Mouse (Mus musculus): ENCODE results near the gene Map2k1. TPM values are rescaled to one million over a fixed set of nuclear protein-coding genes. Genes with fewer than 3 reads are reported as not detected.
"Not testable (repeated sequence)": the region's sequence is repeated elsewhere in the genome, so short reads cannot be mapped to it uniquely, and the experiment has no call there.

Gene Map2k1
- polyA plus RNA-seq, 1 experiment from 2014 or later, result 74.9 TPM

DNA sequence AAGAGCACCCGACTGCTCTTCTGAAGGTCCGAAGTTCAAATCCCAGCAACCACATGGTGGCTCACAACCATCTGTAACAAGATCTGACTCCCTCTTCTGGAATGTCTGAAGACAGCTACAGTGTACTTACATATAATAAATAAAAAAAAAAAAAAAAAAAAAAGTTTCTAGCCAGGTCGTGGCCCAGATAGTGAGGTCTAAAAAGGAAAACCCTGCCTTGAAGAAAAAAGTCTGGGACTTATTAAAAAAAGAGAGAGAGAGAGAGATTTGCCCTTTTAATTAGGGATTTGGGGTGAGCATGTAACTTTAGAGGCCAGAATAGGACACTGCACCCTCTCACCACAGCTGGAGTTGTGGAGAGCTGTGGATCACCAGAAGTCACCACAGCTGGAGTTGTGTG is 83.5 kb downstream of the Map2k1 start:
- 95% methylated on average over 3 of the region's 3 CpGs for WGBS
- H3K9me3 ChIP-seq; H3K27ac ChIP-seq; H3K4me3 ChIP-seq; DNase-seq (ENCODE audit: extremely low spot score, low spot score); H3K27me3 ChIP-seq (ENCODE audit: poor library complexity, severe bottlenecking): not testable (repeated sequence)
- Histone ChIP-seq H3K36me3 (replicated peaks) (peaks cover 49% of the 10 kb centered on the region), H3K4me1 (peaks cover 24% of the 10 kb centered on the region)

DNA sequence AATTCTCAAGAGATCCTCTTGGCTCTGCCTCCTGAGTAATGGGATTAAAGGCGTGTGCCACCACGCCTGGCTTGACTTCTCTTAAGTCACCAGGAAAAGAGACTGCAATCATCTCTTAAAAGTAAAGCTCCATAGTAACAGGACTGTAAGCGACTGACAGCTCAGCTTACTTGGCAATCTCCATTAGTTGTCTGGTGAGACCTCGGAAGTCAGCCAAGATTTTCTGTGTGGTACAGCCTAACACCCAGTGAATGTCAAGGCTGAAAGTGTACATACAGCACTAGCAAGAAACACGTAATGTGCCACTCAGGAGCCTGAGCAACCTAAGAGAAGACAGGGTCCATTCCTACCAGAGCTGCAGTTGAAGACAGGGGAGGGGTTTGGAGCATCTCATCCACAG is 93.0 kb downstream of the Map2k1 start:
- WGBS, result 95% methylated on average over 5 of the region's 5 CpGs
- Histone ChIP-seq H3K9me3 (no peaks in the 10 kb centered on the region), H3K4me3 (no peak overlapping the region), H3K27me3 (ENCODE audit: poor library complexity, severe bottlenecking) (no peaks in the 10 kb centered on the region), H3K36me3 (replicated peaks) (peaks cover 98% of the 10 kb centered on the region), H3K4me1 (no peaks in the 10 kb centered on the region), H3K27ac (no peak overlapping the region)
- no peak for DNase-seq (ENCODE audit: extremely low spot score, low spot score)

DNA sequence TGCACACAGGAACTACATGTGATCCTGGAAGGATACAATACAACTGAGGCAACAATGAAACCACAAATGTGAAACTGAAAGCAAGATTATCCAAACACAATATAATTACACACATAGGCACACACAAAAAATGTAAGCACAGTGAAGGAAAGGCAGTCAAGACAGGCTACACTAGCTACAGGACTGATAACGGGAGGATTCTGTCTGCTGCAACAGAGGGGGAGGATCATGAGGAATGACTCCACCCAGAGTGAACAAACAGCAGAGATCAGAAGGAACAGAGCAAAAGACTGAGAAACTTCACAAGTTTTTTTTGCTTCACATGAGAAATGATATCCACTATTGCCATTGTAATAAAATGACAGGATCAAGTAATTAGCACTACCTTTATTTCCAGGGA is 96.8 kb downstream of the Map2k1 start:
- Histone ChIP-seq H3K36me3 (replicated peaks) (peaks cover 100% of the 10 kb centered on the region), H3K4me3 (no peak overlapping the region)
- 87% methylated on average over 1 of the region's 1 CpGs for WGBS

DNA sequence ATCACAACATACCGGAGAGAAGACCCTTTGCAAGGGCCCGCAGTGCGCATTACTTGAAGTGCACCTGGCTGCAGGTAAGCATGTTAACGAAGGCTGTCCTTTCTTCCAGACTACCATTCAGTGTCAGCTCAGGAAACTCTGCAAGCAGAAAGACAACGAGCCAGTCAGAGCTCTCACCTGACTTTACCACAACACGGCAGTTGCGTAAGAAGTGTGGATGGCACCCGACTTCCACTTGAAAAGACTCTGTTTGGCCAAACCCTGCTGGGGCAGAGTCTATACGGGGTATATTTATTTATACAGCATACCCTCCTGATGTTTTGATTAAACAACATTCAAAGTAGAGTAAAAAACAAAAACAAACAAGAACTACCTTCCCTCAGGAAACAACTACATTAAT is 113.6 kb downstream of the Map2k1 start:
- no peak for DNase-seq (ENCODE audit: extremely low spot score, low spot score)
- Histone ChIP-seq H3K9me3 (no peaks in the 10 kb centered on the region), H3K4me3 (no peak overlapping the region), H3K4me1 (no peaks in the 10 kb centered on the region), H3K36me3 (replicated peaks) (peaks cover 87% of the 10 kb centered on the region), H3K27ac (no peak overlapping the region), H3K27me3 (ENCODE audit: poor library complexity, severe bottlenecking) (no peaks in the 10 kb centered on the region)
- WGBS, result 92% methylated on average over 9 of the region's 9 CpGs

More for the DNA sequence above, 96.8 kb downstream of the Map2k1 start:
- Histone ChIP-seq H3K27me3 (ENCODE audit: poor library complexity, severe bottlenecking) (no peaks in the 10 kb centered on the region), H3K4me1 (no peaks in the 10 kb centered on the region), H3K9me3 (no peaks in the 10 kb centered on the region), H3K27ac (no peak overlapping the region)
- no peak for DNase-seq (ENCODE audit: extremely low spot score, low spot score)

DNA sequence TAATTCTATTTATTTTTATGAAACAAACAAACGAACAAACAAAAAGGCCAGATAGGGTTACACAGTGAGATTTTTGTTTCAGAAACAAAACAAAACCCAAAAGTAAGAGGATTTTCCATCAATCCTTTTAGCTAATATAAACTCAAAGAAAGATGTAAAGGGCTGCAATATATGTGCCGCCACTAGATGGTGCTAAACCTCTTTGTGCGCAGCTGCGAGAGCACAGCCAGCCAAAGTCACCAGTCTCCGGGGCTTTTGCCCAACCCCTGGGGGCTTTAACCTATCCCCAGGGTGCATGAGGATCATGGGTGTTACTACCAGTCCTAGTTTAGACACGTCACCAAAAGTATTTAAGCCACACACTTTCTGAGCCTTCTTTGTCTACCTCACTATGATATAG is 114.5 kb downstream of the Map2k1 start:
- peaks cover 77% of the 10 kb centered on the region for H3K36me3 ChIP-seq (replicated peaks)
- not testable (repeated sequence) for H3K27ac ChIP-seq; H3K4me3 ChIP-seq; H3K27me3 ChIP-seq (ENCODE audit: poor library complexity, severe bottlenecking); H3K4me1 ChIP-seq; H3K9me3 ChIP-seq; DNase-seq (ENCODE audit: extremely low spot score, low spot score)
- 15% methylated on average over 6 of the region's 6 CpGs for WGBS

Small RNA genes within 50 kb of the gene (microRNA-seq; reads per million reads assigned to microRNA genes)
- gene Gm24106, result not detected

Other genes with a start within 250 kb of the Map2k1 start
- 3.6 and 3.7 TPM in 2 replicates for gene Smad6, start 231.6 kb downstream of the Map2k1 start, polyA plus RNA-seq (2016; fragmentation: Nextera tagmentation; extraction: Ambion mirVana)
- 0.11 TPM in 1 of 2 replicates, not detected in the other for gene Lctl, start 136.5 kb downstream of the Map2k1 start, polyA plus RNA-seq (2016; fragmentation: Nextera tagmentation; extraction: Ambion mirVana)
- gene Zwilch, start 80.5 kb downstream of the Map2k1 start, polyA plus RNA-seq (2016; fragmentation: Nextera tagmentation; extraction: Ambion mirVana), result 47.5 and 49.3 TPM in 2 replicates
- gene Rpl4, start 80.3 kb downstream of the Map2k1 start, polyA plus RNA-seq (2016; fragmentation: Nextera tagmentation; extraction: Ambion mirVana), result 1,283 and 1,312 TPM in 2 replicates
- gene Snapc5, start 74.4 kb downstream of the Map2k1 start, polyA plus RNA-seq (2016; fragmentation: Nextera tagmentation; extraction: Ambion mirVana), result 35.6 and 38.1 TPM in 2 replicates
- gene Uchl4, start 18.4 kb downstream of the Map2k1 start, polyA plus RNA-seq (2016; fragmentation: Nextera tagmentation; extraction: Ambion mirVana), result 3.6 and 4.4 TPM in 2 replicates
- gene Tipin, start 27.9 kb upstream of the Map2k1 start, polyA plus RNA-seq (2016; fragmentation: Nextera tagmentation; extraction: Ambion mirVana), result 330 and 333 TPM in 2 replicates
- gene Dis3l, start 87.7 kb upstream of the Map2k1 start, polyA plus RNA-seq (2016; fragmentation: Nextera tagmentation; extraction: Ambion mirVana), result 21.2 and 21.9 TPM in 2 replicates
- 0.92 and 0.99 TPM in 2 replicates for gene Megf11, start 132.0 kb upstream of the Map2k1 start, polyA plus RNA-seq (2016; fragmentation: Nextera tagmentation; extraction: Ambion mirVana)